Mouse (Mus musculus) urinary bladder, adult 18-20 months (tissue): Measurements from ENCODE around the gene Rsrc2.

Experiments used
- DNase-seq, 2 experiments: peaks; one replicate each; pipeline ENCODE4 v3.0.0; 2022; ENCODE audit warnings: low spot score in 2 of 2, mixed read lengths in 2 of 2

Gene Rsrc2

DNA sequence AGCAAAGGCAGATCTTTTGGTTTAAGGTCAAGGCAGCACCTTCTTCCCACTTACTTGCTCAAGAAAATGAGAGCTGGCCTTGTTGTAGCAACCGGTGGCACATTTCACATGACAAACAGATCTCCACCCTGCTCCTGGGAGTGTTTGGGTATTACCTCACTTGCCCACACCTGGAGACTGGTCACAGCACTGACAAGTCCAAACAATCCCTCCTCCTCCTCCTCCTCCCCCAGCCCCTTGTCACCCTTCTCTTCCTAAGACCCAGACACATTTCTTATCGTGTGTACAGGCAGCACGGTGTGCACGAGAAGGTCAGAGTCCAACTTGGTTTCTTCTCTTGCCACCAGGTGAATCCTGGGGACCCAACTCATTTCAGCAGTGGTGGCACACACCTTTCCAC, 52.3 kb downstream of the Rsrc2 start:
- peak in 1 of 2 experiments; percentile 57 for DNase-seq

DNA sequence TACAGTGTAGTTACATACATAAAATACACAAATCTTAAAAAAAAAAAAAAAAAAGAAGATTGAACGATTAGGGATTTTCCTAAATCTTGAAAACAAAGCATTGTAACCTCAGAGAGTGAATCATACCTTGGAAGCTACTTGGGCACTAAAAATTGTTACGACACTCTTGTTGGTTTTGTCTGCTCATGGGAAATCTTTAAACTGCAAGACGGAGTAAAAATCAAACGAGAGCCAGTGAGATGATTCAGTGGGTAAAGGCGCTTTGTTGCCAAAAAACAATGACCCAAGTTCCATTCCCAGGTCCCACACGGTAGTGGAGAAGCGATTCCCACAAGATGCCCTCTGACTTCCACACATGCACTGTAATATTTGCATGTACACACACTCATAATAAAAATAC, 53.0 kb downstream of the Rsrc2 start:
- DNase-seq, result no peak

DNA sequence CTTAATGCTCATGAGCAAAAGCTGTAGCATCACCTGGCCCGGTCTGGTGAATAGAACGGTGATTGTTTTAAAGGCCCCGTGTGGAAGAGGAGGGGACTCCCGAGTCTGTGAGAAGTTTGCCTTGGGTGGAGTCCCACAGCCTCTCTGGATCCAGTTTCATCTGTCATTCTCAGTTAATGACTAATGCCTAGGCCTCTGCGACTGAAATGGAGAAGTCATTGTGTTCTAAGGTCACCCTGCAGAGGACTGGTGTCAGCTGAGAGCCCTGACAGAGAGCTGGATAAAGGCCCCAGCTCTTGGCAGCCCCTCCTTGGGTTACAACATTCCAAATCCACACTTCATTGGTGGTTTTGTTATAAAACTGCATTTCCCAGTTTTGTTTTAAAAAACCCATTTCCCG, 54.7 kb downstream of the Rsrc2 start:
- peak in 1 of 2 experiments; percentile 66 for DNase-seq

DNA sequence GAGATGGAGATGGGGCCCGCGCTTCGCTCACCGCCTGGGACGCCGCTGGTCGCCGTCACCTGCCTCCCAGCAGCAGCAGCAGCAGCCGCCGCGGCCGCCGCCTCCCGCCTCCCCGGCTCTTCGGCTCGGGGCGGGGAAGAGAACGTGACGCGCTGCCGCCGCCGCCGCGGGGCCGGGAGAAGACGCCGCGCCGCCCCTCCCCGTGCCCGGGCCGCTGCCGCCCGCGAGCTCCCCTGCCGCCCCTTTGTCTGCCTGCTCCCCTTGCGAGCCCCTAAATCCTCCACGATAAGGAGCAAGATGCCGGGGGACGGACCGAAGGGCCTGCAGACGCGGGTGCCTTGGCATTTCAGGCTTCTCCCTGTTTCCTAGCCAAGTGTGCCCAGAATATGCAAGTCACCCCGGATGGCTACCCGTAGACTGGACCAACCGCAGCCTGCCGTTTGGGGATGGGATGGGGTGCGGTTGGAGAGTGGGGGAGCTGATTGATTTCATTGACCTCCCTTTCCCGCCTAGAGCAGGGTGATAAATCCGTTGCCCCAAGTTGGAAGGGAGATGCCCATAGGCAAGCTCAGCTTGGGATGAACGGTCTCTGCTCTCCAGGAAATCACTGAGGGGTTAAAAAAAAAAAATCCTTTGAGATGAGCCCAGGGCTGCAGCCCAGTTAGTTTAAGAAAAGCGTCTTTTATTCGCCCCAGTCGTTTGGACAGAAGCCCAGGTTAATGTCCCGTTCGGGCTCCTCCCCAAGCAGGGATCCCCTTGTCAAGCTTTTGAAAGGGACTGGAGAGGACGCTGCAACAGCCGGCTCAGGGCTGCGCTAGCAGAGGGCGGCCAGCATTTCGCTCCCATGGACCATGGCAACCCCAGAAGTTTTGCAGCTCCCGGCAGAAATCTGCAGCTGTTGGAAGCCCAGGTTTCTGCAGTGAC, 64.7 kb downstream of the Rsrc2 start, which contains the start of gene Clip1:
Gene Clip1 (minus strand): TSS at position 398 of the 924 bp plus-strand sequence.
- peak in 1 of 2 experiments; percentile 47 for DNase-seq

DNA sequence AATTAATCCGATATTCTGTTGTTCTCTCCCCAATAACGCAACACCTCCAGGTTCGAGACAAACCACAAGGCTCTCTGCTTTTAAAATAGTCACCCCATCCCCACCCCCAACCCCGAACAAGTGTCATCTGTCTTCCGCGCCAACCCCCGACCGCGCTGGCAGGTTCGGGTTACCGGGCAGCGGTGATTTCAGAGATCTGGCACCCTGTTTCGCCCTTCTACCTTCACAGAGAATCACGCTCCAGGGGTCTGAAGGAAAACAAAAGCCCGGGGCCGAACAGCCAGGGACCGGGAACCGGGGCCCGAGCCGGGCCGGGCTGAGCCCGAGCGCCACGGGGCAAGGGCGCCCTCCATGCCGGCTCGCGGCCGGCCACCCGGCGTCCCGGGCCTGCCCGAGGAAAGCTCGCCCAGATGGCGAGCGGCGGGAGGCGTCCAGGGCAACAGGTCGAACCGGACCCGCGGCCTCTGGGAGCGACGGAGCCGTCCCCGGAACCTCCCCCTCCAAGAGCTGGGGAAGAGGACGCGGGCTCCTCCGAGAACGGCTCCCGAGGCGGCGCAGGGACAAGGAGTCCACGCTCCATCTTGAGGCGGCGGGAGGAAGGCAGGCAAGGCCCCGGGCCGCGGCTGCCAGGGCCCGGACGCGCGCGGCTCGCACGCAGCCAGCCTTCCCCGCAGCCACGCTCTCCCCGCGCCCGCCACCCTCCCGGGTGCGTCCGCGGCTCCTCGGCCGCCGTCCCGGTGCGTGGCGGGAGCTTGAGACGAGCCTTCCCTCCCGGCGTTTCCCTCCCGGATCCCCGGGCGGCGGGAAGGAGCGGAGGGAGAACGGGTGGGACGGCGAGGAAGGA, 65.6 kb downstream of the Rsrc2 start:
- peak; percentile 63 to 77 for DNase-seq

DNA sequence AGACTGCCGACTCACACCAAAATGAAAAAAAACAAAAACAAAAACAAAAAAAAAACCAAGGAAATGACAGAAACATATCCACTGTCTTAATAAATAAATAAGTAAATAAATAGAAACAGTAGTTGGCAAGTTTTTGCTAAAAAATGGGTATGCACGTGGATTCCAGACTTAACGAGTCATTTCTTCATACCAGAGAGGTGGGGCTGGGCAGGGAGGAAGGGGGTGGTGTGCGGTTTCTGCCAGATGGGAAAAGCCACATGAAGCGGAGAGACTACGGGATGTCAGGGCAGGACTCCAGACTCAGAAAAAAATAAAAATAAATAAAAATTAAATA, 66.2 kb downstream of the Rsrc2 start:
- no peak for DNase-seq

DNA sequence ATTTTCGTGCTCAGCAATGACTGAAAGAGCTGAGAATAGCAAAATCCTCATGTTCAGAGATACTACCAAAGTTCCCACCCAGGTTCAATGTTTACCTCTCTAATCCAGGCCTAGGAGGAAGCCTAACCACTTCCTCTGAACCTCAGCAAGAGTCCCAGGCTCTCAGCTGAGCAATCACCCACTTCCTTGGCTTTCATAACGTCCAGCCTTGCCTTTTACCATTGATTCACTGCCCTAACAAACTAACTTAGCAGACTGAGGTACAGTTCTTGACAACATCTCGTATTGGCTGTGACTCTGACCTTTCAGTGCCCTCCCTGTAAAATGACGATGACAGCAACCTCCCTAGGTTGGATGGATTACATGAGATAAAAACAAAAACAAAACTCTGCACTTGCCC, 66.8 kb downstream of the Rsrc2 start:
- no peak for DNase-seq

DNA sequence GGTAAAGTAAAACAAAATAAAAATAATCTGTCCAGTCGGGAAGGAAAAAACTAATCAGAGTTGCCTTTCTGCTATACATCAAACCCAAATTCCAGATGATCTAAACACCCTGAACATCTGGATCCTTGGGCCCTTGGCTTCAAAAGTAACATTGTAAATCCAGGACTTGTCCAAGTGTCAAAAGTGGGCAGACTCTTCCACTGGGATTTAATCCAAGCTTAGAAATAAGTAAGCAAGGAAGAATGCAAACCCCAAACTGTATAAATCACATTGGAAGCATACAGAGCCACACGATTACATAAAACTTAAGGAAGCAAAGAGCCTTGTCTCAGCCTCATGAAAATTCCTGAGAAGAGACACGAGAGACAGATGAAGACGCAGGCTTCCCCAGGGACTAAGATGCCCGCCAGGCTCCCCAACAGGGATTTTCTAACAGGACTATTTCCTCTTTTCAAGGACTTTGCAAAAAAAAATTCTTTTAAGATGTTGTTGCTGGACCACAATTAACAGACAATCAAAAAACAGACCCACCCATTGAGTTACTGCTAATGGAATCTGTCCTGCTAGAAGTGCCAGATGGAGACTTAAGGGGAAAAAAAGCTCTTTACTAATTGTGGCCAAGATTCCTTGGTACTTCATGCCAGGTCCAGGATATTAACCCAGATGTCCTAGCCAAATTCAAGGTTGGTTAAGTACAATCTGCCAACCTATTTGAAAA, 69.5 kb downstream of the Rsrc2 start:
- DNase-seq, result no peak

DNA sequence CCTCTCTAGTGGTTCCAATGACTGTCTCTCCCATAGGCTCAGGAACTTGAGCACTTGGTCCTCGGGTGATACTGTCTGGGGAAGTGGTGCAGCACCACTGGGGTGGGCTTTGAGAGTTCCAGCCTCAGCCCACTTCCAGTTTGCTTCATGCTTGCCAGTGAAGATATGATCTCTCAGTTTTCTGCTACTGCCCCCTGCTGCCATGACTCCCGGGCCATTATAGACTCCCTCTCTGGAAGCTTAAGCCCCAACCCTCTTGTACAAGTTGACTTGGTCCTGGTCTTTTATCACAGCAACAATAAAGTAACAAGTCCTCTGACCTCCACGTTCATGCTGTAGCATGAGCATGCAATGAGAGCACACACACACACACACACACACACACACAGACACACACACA, 70.1 kb downstream of the Rsrc2 start:
- no peak for DNase-seq
